Comparison of ENCODE assay signal across 37 mouse cellular contexts in the genomic region with DNA sequence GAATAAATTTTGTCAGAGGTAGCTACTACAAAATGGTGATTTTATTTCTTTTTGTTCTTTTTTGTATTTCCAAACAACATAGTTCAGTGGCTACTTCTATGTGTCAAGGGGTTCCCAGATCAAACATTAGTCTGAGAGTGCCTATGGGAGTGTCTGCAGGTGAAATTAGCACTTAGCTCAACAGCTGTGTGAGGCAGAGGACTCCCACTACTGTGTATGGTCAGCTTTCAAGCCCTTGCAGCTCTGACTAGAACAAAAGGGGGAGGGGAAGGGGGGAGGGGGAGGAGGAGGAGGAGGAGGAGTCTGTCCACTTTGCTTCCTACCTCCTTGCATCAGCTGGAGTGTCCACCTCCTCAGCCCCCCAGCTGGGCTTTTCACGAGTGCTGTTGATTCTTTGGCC. TPM values are rescaled to one million over a fixed set of nuclear protein-coding genes. Genes with fewer than 3 reads are reported as not detected.
A peak's percentile ranks its signal among the peaks of the same experiment; 100 is the strongest.
DNase-seq lines count a peak whose midpoint lies in the region.
"Had no signal": no experiment of that assay in that cellular context is flagged by ENCODE, and none has a peak within 500 bp of the region (broad histone marks: within the 10 kb centered on the region; RNA-seq: fewer than 3 reads in every experiment).

No protein-coding gene starts in this region.

- 50% methylated on average over 1 of the region's 1 CpGs for WGBS in heart, embryonic 10.5 days

- DNase-seq in heart, embryonic 10.5 days (ENCODE audit: low spot score), result no peak
- DNase-seq in heart, adult 11 months, result no peak
- DNase-seq in kidney, postnatal 25 days, result peak; percentile 0 to 9
- no peak for DNase-seq in kidney, adult 11 months
- DNase-seq in lung, postnatal 10 days, result peak; percentile 1
- no peak for DNase-seq in lung, adult 18-20 months
- peak; percentile 1 for DNase-seq in urinary bladder, postnatal 25 days (ENCODE audit: low spot score)
- no peak for DNase-seq in urinary bladder, postnatal 36 days (ENCODE audit: low spot score in 2 of 2)
- DNase-seq: adrenal gland, adult 2 months; adrenal gland, postnatal 36 days; cerebellum, adult 18-20 months; gastrocnemius, postnatal 25 days; kidney, adult 18-20 months; layer of hippocampus, adult 9-11 months; right cerebral cortex, adult 18-20 months; thymus, adult 18-20 months; thymus, postnatal 36 days had no signal

- no peak overlapping the region for H3K4me3 ChIP-seq in heart, embryonic 10.5 days
- H3K4me3 ChIP-seq: embryonic facial prominence, embryonic 13.5 days; forebrain, embryonic 10.5 days; forebrain, embryonic 15.5 days; heart, embryonic 15.5 days; kidney, embryonic 15.5 days; limb, embryonic 12.5 days; liver, embryonic 15.5 days; midbrain, embryonic 15.5 days; neural tube, embryonic 15.5 days; stomach, embryonic 15.5 days had no signal

- peaks cover 13% of the 10 kb centered on the region for H3K4me1 ChIP-seq in heart, embryonic 10.5 days
- H3K4me1 ChIP-seq: forebrain, embryonic 15.5 days; kidney, embryonic 15.5 days; limb, embryonic 12.5 days; midbrain, embryonic 15.5 days; neural tube, embryonic 15.5 days; stomach, embryonic 15.5 days had no signal

- H3K27ac ChIP-seq in heart, embryonic 10.5 days, result 0 out of 2 replicates have a peak overlapping the region, but pooled peaks have one; percentile 22
- H3K27ac ChIP-seq: embryonic facial prominence, embryonic 13.5 days; forebrain, embryonic 10.5 days; forebrain, embryonic 15.5 days; hindbrain, embryonic 14.5 days; kidney, embryonic 15.5 days; limb, embryonic 12.5 days; liver, embryonic 15.5 days; macrophage; midbrain, embryonic 15.5 days; neural tube, embryonic 15.5 days; stomach, embryonic 15.5 days had no signal

- no peaks in the 10 kb centered on the region for H3K9me3 ChIP-seq in heart, embryonic 10.5 days
- H3K9me3 ChIP-seq: embryonic facial prominence, embryonic 13.5 days; forebrain, embryonic 10.5 days; forebrain, embryonic 15.5 days; heart, embryonic 15.5 days; kidney, embryonic 15.5 days; limb, embryonic 12.5 days; liver, embryonic 15.5 days; midbrain, embryonic 15.5 days; neural tube, embryonic 15.5 days; stomach, embryonic 15.5 days had no signal

- H3K27me3 ChIP-seq in heart, embryonic 10.5 days (ENCODE audit: insufficient read depth, poor library complexity, severe bottlenecking), result no peaks in the 10 kb centered on the region
- H3K27me3 ChIP-seq: CH12.LX; embryonic facial prominence, embryonic 13.5 days; forebrain, embryonic 15.5 days; heart, embryonic 15.5 days; kidney, embryonic 15.5 days; midbrain, embryonic 15.5 days; neural tube, embryonic 15.5 days; stomach, embryonic 15.5 days had no signal

- H3K36me3 ChIP-seq in heart, embryonic 10.5 days, result no peaks in the 10 kb centered on the region
- H3K36me3 ChIP-seq: embryonic facial prominence, embryonic 13.5 days; forebrain, embryonic 10.5 days; forebrain, embryonic 15.5 days; heart, embryonic 15.5 days; kidney, embryonic 15.5 days; limb, embryonic 12.5 days; liver, embryonic 15.5 days; midbrain, embryonic 15.5 days; neural tube, embryonic 15.5 days; stomach, embryonic 15.5 days had no signal

RNA-seq across cellular contexts. Expression of a gene that starts 6.3 kb away (rescaled TPM):
- 3.1 and 4.6 TPM in 2 replicates for polyA plus RNA-seq in heart, embryonic 10.5 days (2016; fragmentation: Nextera tagmentation; extraction: Ambion mirVana)
- polyA plus RNA-seq: liver, adult 2 months; macrophage had no signal

RNA-seq across cellular contexts. Expression of a gene that starts 34.6 kb away (rescaled TPM):
- polyA plus RNA-seq in heart, embryonic 10.5 days (2016; fragmentation: Nextera tagmentation; extraction: Ambion mirVana), result 0.35 TPM in 1 of 2 replicates, not detected in the other
- polyA plus RNA-seq: activated CD4-positive, CD25-positive, alpha-beta regulatory T cell, adult 4 months; adrenal gland, adult 2 months; brain, embryonic 14.5 days; C2C12; forebrain, embryonic 10.5 days; frontal cortex, adult 2 months; heart, embryonic 15.5 days; hindbrain, embryonic 14.5 days; inflammation-experienced regulatory T-cells, adult 6 months; kidney, embryonic 15.5 days; large intestine, adult 2 months; limb, embryonic 12.5 days; liver, adult 2 months; liver, embryonic 15.5 days; macrophage; midbrain, embryonic 15.5 days; neural tube, embryonic 15.5 days; stomach, embryonic 15.5 days had no signal

RNA-seq across cellular contexts. Expression of a gene that starts 34.6 kb away (rescaled TPM):
- 62.6 and 67.0 TPM in 2 replicates for polyA plus RNA-seq in heart, embryonic 10.5 days (2016; fragmentation: Nextera tagmentation; extraction: Ambion mirVana)

Comparison
In these comparisons a context has a peak if more than half of its experiments do, and no peak if none do; other contexts are left out.
1. DNase-seq: peak in kidney, postnatal 25 days (2 of 2), lung, postnatal 10 days (single experiment) and urinary bladder, postnatal 25 days (single experiment); none in heart, embryonic 10.5 days (single experiment), heart, adult 11 months (single experiment), kidney, adult 11 months (single experiment), lung, adult 18-20 months (0 of 2) and urinary bladder, postnatal 36 days (0 of 2).